Mouse (Mus musculus) retina, postnatal 1 day (tissue): ENCODE results near the gene Trpm4.
"Not testable (repeated sequence)": the region's sequence is repeated elsewhere in the genome, so short reads cannot be mapped to it uniquely, and the experiment has no call there.

ENCODE experiments used
- DNase-seq: peaks from one replicate; pipeline ENCODE4 v3.0.0-alpha.2; 2012

Gene Trpm4

GRCm38 (mm10) chr7:45309455-45309854 lies 24.1 kb downstream of the Trpm4 start:
- peak; percentile 85 for DNase-seq

- no peak for DNase-seq
Measured at GRCm38 (mm10) chr7:45308551-45309240, 24.9 kb downstream of the Trpm4 start.

- DNase-seq: peak; percentile 80
Measured at GRCm38 (mm10) chr7:45305275-45305674, 28.3 kb downstream of the Trpm4 start.

- no peak for DNase-seq
Measured at GRCm38 (mm10) chr7:45304869-45305268, 28.7 kb downstream of the Trpm4 start.

- no peak for DNase-seq
Measured at GRCm38 (mm10) chr7:45302626-45303025, 31.0 kb downstream of the Trpm4 start.

GRCm38 (mm10) chr7:45300270-45300669 lies 33.3 kb downstream of the Trpm4 start:
- peak; percentile 72 for DNase-seq

GRCm38 (mm10) chr7:45299752-45300151 lies 33.8 kb downstream of the Trpm4 start:
- peak; percentile 79 for DNase-seq

- no peak for DNase-seq
Measured at GRCm38 (mm10) chr7:45297563-45297962, 36.0 kb downstream of the Trpm4 start.

- no peak for DNase-seq
Measured at GRCm38 (mm10) chr7:45296626-45297025, 37.0 kb downstream of the Trpm4 start.

- DNase-seq: no peak
Measured at GRCm38 (mm10) chr7:45286486-45286885, 47.1 kb downstream of the Trpm4 start.

GRCm38 (mm10) chr7:45277136-45277760 lies 56.3 kb downstream of the Trpm4 start, which contains the start of gene Slc6a21:
TSS of gene Slc6a21 (plus strand) at chr7:45277513.
- DNase-seq: peak; percentile 70

- DNase-seq: no peak
Measured at GRCm38 (mm10) chr7:45273672-45274071, 59.9 kb downstream of the Trpm4 start.

- DNase-seq: no peak
Measured at GRCm38 (mm10) chr7:45272786-45273412, 60.7 kb downstream of the Trpm4 start.

GRCm38 (mm10) chr7:45265518-45265917 lies 68.1 kb downstream of the Trpm4 start:
- no peak for DNase-seq

- DNase-seq: no peak
Measured at GRCm38 (mm10) chr7:45264348-45264747, 69.2 kb downstream of the Trpm4 start.

GRCm38 (mm10) chr7:45263006-45263607 lies 70.5 kb downstream of the Trpm4 start:
- DNase-seq: no peak

GRCm38 (mm10) chr7:45262266-45262665 lies 71.3 kb downstream of the Trpm4 start:
- DNase-seq: no peak

GRCm38 (mm10) chr7:45259281-45259680 lies 74.3 kb downstream of the Trpm4 start:
- DNase-seq: no peak

GRCm38 (mm10) chr7:45257063-45257840 lies 76.3 kb downstream of the Trpm4 start:
- DNase-seq: no peak

- not testable (repeated sequence) for DNase-seq
Measured at GRCm38 (mm10) chr7:45255822-45256221, 77.8 kb downstream of the Trpm4 start.

GRCm38 (mm10) chr7:45253806-45254205 lies 79.8 kb downstream of the Trpm4 start:
- no peak for DNase-seq
